Mouse (Mus musculus): ENCODE results near the gene Gpc3. TPM values are rescaled to one million over a fixed set of nuclear protein-coding genes. Genes with fewer than 3 reads are reported as not detected.

Gpc3 gene
- total and polyA plus RNA-seq, 3 experiments = not detected

DNA sequence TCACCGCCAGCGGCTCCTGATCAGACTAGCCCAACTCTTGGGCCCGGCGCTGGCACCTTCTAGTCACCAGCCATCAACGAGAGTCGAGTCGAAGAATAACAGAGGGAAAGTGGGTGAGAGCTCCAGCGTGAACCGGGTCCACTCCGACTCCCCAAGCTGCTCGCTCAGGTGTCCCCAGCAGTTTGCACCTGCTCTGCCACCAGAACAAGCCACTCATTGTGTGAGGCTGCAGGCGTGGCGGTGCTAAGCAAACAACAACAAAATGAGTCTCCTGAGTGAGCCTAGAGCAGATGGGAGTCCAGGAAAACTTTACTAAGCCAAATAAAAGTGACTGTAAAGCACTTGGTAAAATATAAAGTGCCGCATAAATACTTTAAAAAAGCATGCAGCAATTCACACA is 239.5 kb downstream of the Gpc3 start:
- dilution Hi-C loops (cut with MboI; ENCODE audit: extremely low pct_ligation_motif_present, extremely low pct_unique_long_range_greater_than_20kb, low sequenced_read_pairs) (no loop called here), in situ Hi-C loops (cut with MboI; ENCODE audit: low pct_ligation_motif_present, low pct_unique_long_range_greater_than_20kb, low sequenced_read_pairs) (no loop called here)

DNA sequence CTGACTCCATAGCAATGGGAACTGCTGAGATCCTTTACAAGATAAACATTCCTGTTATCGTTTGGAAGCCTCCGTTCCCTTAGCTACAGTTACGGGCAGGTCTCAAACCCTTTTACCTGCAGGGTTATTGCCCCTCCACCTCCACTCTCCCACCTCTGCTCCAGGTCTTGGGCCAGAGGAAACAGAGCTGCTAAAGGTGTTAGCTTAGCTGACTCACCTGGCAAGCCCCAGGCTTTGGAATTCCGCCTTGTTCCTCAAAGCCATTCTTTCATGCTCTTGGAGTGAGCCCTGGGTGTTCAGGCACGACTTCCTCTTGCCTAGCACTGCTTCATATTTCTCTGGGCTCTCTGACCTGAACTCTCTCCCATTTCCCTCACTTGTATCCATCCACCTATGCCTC is 241.3 kb downstream of the Gpc3 start:
- H3K4me1 ChIP-seq (ENCODE audit: control insufficient read depth in 1 of 2, insufficient read depth in 2 of 2) = no peaks in the 10 kb centered on the region
- no peak overlapping the region for H3K4me3 ChIP-seq (replicated peaks in 1 of 3; ENCODE audit: low read depth in 2 of 3, low read length in 2 of 3, poor library complexity in 1 of 3)
- no peaks in the 10 kb centered on the region for H3K9me3 ChIP-seq (replicated peaks; ENCODE audit: low read length)
- no peaks in the 10 kb centered on the region for H3K36me3 ChIP-seq (replicated peaks in 1 of 2; ENCODE audit: control insufficient read depth in 1 of 2, insufficient read depth in 1 of 2, low read length in 1 of 2)
- H3K27ac ChIP-seq (ENCODE audit: insufficient read depth, low read depth) = no peak overlapping the region
- H3K9ac ChIP-seq (ENCODE audit: insufficient read depth, low read depth) = no peak overlapping the region
- no peaks in the 10 kb centered on the region for H3K79me2 ChIP-seq (replicated peaks; ENCODE audit: control insufficient read depth, extremely low read depth, insufficient read depth, poor library complexity, severe bottlenecking)
- no peaks in the 10 kb centered on the region for H3K27me3 ChIP-seq (replicated peaks)
- dilution Hi-C loops (cut with MboI; ENCODE audit: extremely low pct_ligation_motif_present, extremely low pct_unique_long_range_greater_than_20kb, low sequenced_read_pairs) (no loop called here), in situ Hi-C loops (cut with MboI; ENCODE audit: low pct_ligation_motif_present, low pct_unique_long_range_greater_than_20kb, low sequenced_read_pairs) (no loop called here)
- TF ChIP-seq BHLHE40 (IDR thresholded peaks at IDR 0.05; ENCODE audit: low read depth, low read length) (no peak), ETS1 (conservative IDR thresholded peaks at IDR 0.05; ENCODE audit: low read depth, low read length) (no peak), JUN (IDR thresholded peaks at IDR 0.05; ENCODE audit: insufficient read depth, low read depth, low read length) (no peak), CHD1 (IDR thresholded peaks at IDR 0.05; ENCODE audit: low read depth, low read length) (no peak), KAT2A (IDR thresholded peaks at IDR 0.05; ENCODE audit: insufficient replicate concordance, low read length) (no peak), IRF4 (IDR thresholded peaks at IDR 0.05; ENCODE audit: low read depth, low read length) (no peak), CHD2 (IDR thresholded peaks at IDR 0.05; ENCODE audit: low read length) (no peak), CTCF (conservative IDR thresholded peaks at IDR 0.05 in 1 of 2, IDR thresholded peaks at IDR 0.05 in 1 of 2; ENCODE audit: low read depth in 2 of 2, low read length in 2 of 2) (no peak), PAX5 (IDR thresholded peaks at IDR 0.05; ENCODE audit: low read length) (no peak), EP300 (IDR thresholded peaks at IDR 0.05; ENCODE audit: low read length) (no peak), POLR2AphosphoS2 (IDR thresholded peaks at IDR 0.05; ENCODE audit: low read depth, low read length) (no peak), NELFE (IDR thresholded peaks at IDR 0.05; ENCODE audit: low read depth, low read length) (no peak), ZMIZ1 (IDR thresholded peaks at IDR 0.05; ENCODE audit: low read depth, low read length) (no peak), POLR2A (IDR thresholded peaks at IDR 0.05; ENCODE audit: low read depth, low read length) (no peak)
- H3K4me2 ChIP-seq (ENCODE audit: insufficient read depth, low read depth, poor library complexity, severe bottlenecking) = no peak overlapping the region
- no peak for DNase-seq (ENCODE audit: extremely low read depth)

More for the DNA sequence above, 239.5 kb downstream of the Gpc3 start:
- H3K9ac ChIP-seq (ENCODE audit: insufficient read depth, low read depth) = no peak overlapping the region
- no peak overlapping the region for H3K4me2 ChIP-seq (ENCODE audit: insufficient read depth, low read depth, poor library complexity, severe bottlenecking)
- no peaks in the 10 kb centered on the region for H3K4me1 ChIP-seq (ENCODE audit: control insufficient read depth in 1 of 2, insufficient read depth in 2 of 2)
- H3K79me2 ChIP-seq (replicated peaks; ENCODE audit: control insufficient read depth, extremely low read depth, insufficient read depth, poor library complexity, severe bottlenecking) = no peaks in the 10 kb centered on the region
- no peak overlapping the region for H3K27ac ChIP-seq (ENCODE audit: insufficient read depth, low read depth)
- no peaks in the 10 kb centered on the region for H3K27me3 ChIP-seq (replicated peaks)
- DNase-seq (ENCODE audit: extremely low read depth) = no peak
- no peaks in the 10 kb centered on the region for H3K36me3 ChIP-seq (replicated peaks in 1 of 2; ENCODE audit: control insufficient read depth in 1 of 2, insufficient read depth in 1 of 2, low read length in 1 of 2)
- TF ChIP-seq CHD1 (IDR thresholded peaks at IDR 0.05; ENCODE audit: low read depth, low read length) = no peak
- TF ChIP-seq POLR2A (IDR thresholded peaks at IDR 0.05; ENCODE audit: low read depth, low read length) = no peak
- no peak for TF ChIP-seq GABPA (IDR thresholded peaks at IDR 0.05; ENCODE audit: insufficient replicate concordance, low read depth, low read length)
- TF ChIP-seq NRF1 (IDR thresholded peaks at IDR 0.05; ENCODE audit: low read depth, low read length) = no peak
- TF ChIP-seq BHLHE40 (IDR thresholded peaks at IDR 0.05; ENCODE audit: low read depth, low read length) = no peak
- no peak overlapping the region for H3K4me3 ChIP-seq (replicated peaks in 1 of 3; ENCODE audit: low read depth in 2 of 3, low read length in 2 of 3, poor library complexity in 1 of 3)
- no peaks in the 10 kb centered on the region for H3K9me3 ChIP-seq (replicated peaks; ENCODE audit: low read length)

Data from CH12.LX (cell line).